Mouse (Mus musculus) retina, postnatal 1 day (tissue): ENCODE measurements at regions not wholly inside any gene's neighbourhood (a gene's known extent, or its start where the extent isn't known, plus 50 kb on each side); places are given as distances from the start of the nearest gene placed in this dataset.

Experiments used
- DNase-seq: peaks from one replicate; pipeline ENCODE4 v3.0.0-alpha.2; 2012

DNA sequence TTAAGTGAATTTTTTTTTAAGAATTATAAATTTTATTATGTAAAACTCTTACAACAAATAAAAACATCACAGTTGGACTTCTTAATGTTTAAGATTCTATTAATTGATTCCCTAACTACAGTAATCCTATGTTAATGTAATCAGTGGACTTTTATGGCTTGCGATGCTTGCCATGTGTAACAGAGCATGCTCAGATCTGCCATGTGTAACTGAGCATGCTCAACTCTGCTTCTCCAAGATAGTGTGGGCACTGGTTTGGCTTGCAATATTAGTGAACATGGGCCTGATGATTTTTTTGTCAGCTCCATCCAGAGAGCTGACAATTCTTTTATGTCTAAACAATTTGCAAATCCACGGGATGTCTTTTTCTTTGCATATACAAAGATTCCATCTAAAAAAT, 66.4 kb upstream of the Tas2r119 start:
- DNase-seq: no peak
